Mouse (Mus musculus) liver, adult 2 months (tissue): Measurements from ENCODE around the gene Shisal1.

Experiments used
- CTCF ChIP-seq: fragments of 200-500 bp; IDR thresholded peaks from 2 replicates; pipeline ENCODE4 v1.5.1; 2011; ENCODE audit warnings: low read depth, low read length, control low read depth
- POLR2A ChIP-seq: fragments of 200-500 bp; IDR thresholded peaks from 2 replicates; pipeline ENCODE4 v1.6.1; 2011; ENCODE audit warnings: low read length, control low read depth; ENCODE audit not compliant: insufficient read depth; ENCODE audit errors: extremely low read depth

DNA sequence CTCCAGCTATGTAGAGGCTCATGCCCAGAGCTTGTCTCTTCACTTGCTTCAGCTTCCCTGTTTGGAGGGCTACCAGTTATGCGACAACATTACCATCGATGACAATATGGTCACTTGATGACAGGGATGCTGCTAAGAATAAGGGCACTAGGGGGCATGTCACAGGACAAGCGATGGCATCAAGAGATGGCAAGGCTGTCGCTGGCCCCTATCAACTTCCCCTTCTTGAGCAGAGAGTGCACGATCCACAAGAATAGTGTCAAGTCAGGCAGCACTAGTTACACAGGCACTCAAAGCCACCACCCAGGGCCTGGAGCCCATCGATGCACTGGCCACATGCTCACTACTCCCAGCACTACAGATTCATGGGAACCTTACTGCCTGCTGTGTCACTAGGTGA lies 8.4 kb upstream of the Shisal1 start:
- TF ChIP-seq POLR2A (no peak), CTCF (no peak)
